Mouse (Mus musculus) gastrocnemius, adult 2 months (tissue): ENCODE measurements around the gene Igfbp7. TPM values are rescaled to one million over a fixed set of nuclear protein-coding genes. Genes with fewer than 3 reads are reported as not detected.
A peak's percentile ranks its signal among the peaks of the same experiment; 100 is the strongest.

Experiments
- DNase-seq: peaks from one replicate; pipeline ENCODE4 v3.0.0; 2022
- H3K27ac ChIP-seq: fragments of 200-600 bp; 2 replicates; pipeline ENCODE4 v1.8.1; 2022; ENCODE audit warnings: mild to moderate bottlenecking
- H3K4me3 ChIP-seq: fragments of 200-600 bp; 2 replicates; pipeline ENCODE4 v1.8.1; 2022; ENCODE audit warnings: mild to moderate bottlenecking, moderate library complexity
- CTCF ChIP-seq: fragments of 200-600 bp; IDR thresholded peaks from 2 replicates; pipeline ENCODE4 v1.8.1; 2022; ENCODE audit warnings: antibody characterized with exemption, mild to moderate bottlenecking, moderate library complexity
- intact Hi-C: fragments of 180-260 bp; cut with DNase I; formaldehyde crosslinking; loops from one replicate; pipeline ENCODE4 v1.15.1; 2025
- long read RNA-seq, 2 experiments: library from polyadenylated mRNA; stranded (forward); transcript quantifications; one replicate each; pipeline ENCODE4 v2.0.0; 2021
- total RNA-seq, 2 experiments: library from RNA; stranded (reverse); gene quantifications; 2 replicates each; pipeline ENCODE4 v1.2.3; 2021

Igfbp7 gene
- total RNA-seq: 10 to 100 TPM; 63.6 to 92.5 TPM
- long read RNA-seq, experiment 1, transcript Igfbp7-201 (5 exons, 1,116 nt): major isoform, 88 of 94 reads
- long read RNA-seq, experiment 1, partial matches to known transcripts: 5 of 94 reads
- long read RNA-seq, experiment 1, other reads (novel, unspliced or antisense): 1 of 94 reads
- long read RNA-seq, experiment 2, transcript Igfbp7-201 (5 exons, 1,116 nt): major isoform, 67 of 68 reads
- long read RNA-seq, experiment 2, partial matches to known transcripts: 1 of 68 reads
- long read RNA-seq, experiment 2, other reads (novel, unspliced or antisense): 0 of 68 reads

- TF ChIP-seq CTCF: peak; percentile 80
- peak; percentile 87 for DNase-seq
- Histone ChIP-seq H3K4me3 (peak within 1 kb of the TSS; percentile 94), H3K27ac (peak within 1 kb of the TSS; percentile 93)
- intact Hi-C loops: loop anchor here (5.0 kb wide), 1 partner anchor 55 kb away; no protein-coding TSS in a partner anchor
Observed at GRCm38 (mm10) chr5:77407341-77408298, at the start of gene Igfbp7. Gene Igfbp7, minus strand, starts transcription at chr5:77408041.

DNA sequence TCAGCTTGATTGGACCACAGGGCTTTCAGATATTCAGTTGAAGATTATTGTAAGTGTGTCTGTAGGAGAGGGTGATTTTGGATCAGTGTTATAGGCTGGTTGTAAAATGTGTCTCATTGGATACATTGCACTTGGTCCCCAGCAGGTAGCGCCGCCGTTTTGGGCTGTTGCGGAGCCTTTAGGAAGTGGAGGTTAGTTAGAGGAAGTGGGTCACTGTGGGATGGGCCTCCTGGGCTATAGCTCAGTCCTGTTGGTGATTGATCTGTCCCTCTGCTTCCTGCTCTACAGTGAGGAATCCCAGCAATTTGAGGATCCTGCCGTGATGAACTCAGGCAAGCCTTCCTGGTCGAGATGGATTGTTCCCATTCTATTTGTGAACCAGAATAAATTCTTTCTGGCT, 44.3 kb upstream of the Igfbp7 start:
- H3K27ac ChIP-seq: no peak overlapping the region
- TF ChIP-seq CTCF: no peak
- intact Hi-C loops: no loop called here
- H3K4me3 ChIP-seq: no peak overlapping the region
- no peak for DNase-seq

DNA sequence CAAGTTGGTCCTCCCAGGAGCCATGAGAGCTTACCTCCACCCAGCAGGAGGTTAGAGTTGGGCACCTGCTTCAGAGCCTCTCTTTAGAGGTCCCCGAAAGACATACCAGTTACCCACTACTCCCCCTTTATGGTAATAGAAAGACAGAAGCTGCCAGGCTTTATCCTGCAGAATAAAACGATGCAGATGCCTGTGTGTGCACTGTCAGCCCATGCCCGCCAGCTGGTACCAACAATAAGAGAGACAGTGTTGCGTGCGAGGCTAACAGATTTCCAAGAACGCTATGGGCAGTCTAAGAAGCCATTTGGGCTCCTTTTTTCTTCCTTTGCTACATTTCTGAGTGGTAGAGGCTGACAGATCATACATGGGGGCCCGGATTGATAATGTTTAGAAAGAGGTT, 41.7 kb upstream of the Igfbp7 start:
- no peak for TF ChIP-seq CTCF
- H3K4me3 ChIP-seq: no peak overlapping the region
- DNase-seq: no peak
- intact Hi-C loops: no loop called here
- no peak overlapping the region for H3K27ac ChIP-seq

DNA sequence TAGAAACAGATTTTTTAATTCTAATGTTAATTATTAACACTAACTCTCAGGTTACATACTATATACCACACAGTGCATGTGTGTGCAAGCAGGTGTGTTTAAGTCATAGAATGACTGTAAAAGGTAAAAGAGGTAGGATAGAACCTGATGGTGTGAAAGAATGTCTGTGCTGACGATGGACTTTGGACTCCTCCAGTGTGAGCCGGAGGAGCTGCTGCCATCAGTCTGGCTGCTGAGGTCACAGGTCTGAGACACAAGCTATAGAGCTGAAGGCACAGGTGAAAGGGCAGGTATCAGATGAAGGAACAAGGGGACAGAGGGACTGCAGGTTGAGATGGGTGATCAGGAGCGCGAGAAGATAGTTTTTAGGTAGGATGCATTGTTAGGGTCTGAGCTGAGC, 37.6 kb upstream of the Igfbp7 start:
- no peak overlapping the region for H3K27ac ChIP-seq
- intact Hi-C loops: no loop called here
- no peak for TF ChIP-seq CTCF
- DNase-seq: no peak
- no peak overlapping the region for H3K4me3 ChIP-seq

- no peak for DNase-seq
- intact Hi-C loops: no loop called here
- TF ChIP-seq CTCF: no peak
- Histone ChIP-seq H3K4me3 (no peak overlapping the region), H3K27ac (no peak overlapping the region)
Observed at GRCm38 (mm10) chr5:77443889-77444573, 36.2 kb upstream of the Igfbp7 start.

DNA sequence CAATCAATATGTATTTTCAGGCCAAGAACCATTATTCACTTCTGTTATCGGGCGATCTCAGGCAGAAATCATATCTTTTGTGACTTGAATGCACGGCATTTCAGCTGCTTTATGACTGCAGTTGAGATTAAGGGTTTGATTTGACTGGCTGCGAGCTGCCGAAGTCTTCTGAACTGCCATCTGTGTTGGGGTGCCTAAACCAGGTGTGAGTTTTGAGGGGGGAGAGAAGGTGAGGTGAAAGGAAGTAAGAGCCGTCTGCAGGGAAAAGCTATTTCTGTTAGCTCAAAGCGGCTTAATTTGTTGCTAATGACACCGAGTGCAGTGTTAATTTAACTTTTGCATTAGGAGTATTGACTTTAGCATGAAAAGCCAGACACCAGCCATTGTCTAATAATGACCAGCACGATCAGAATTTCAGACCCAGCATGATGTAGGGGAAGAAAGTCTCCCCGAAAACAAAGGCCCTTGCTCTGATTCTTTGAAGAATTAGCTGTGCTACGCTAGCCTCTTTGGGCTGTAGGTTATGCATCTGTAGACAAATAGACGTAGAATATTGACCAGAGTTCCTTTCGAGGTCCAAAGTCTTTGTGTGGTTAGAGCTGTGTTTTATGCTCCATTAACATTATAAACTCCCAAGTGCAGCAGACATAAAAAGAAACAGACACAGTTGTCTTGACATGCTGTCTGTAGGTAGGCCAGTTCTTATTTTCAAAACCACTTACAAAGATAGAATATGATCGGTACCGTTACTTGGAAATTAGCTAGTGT, 35.2 kb upstream of the Igfbp7 start:
- TF ChIP-seq CTCF: no peak
- no peak for DNase-seq
- Histone ChIP-seq H3K4me3 (no peak overlapping the region), H3K27ac (no peak overlapping the region)
- intact Hi-C loops: no loop called here

- no peak for TF ChIP-seq CTCF
- Histone ChIP-seq H3K27ac (no peak overlapping the region), H3K4me3 (no peak overlapping the region)
- intact Hi-C loops: no loop called here
- no peak for DNase-seq
Observed at GRCm38 (mm10) chr5:77436308-77436707, 28.5 kb upstream of the Igfbp7 start.

GRCm38 (mm10) chr5:77434060-77434459, 26.2 kb upstream of the Igfbp7 start:
- Histone ChIP-seq H3K4me3 (peak overlapping the region; percentile 56), H3K27ac (no peak overlapping the region; the same call in 1 of the 2 replicates)
- DNase-seq: no peak
- intact Hi-C loops: no loop called here
- TF ChIP-seq CTCF: no peak

DNA sequence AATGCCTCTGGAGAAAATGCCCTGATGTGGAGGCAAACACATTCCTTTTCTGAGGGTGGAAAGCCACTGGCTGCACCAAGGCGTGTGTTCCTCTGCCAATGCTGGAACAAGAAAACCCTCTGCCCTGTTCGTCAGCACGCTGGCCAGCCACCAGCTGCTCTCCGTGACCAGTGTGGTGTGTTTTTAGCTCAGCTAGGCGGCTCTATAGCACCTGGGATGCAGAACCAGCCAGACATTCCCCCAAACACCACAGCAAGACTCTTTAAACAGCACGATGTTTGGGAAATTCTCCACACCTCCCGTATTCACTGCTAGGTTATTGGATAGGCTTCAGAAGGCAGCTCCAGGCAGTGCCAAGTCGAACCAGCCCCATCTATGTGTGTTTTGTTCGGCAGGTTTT, 25.7 kb upstream of the Igfbp7 start:
- no peak for TF ChIP-seq CTCF
- intact Hi-C loops: no loop called here
- H3K4me3 ChIP-seq: peak overlapping the region; percentile 40; the same call in 1 of the 2 replicates
- no peak overlapping the region for H3K27ac ChIP-seq
- DNase-seq: peak; percentile 56

DNA sequence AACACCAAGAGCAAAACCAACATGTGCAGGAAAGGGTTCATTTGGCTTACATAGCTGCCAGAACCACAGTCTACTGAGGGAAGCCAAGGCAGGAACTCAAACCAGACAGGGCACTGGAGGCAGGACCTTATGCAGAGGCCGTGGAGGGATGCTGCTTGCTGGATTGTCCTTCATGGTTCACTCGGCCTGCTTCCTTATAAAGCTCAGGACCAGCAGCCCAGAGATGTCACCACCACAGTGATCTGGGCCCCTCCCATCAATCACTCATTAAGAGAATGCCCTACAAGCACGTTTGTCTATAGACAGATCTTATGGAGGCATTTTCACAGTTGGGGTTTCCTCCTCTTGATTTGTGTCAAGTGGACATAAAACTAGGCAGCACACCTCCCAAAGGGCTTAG, 25.3 kb upstream of the Igfbp7 start:
- TF ChIP-seq CTCF: no peak
- intact Hi-C loops: no loop called here
- Histone ChIP-seq H3K27ac (no peak overlapping the region), H3K4me3 (no peak overlapping the region)
- DNase-seq: no peak

DNA sequence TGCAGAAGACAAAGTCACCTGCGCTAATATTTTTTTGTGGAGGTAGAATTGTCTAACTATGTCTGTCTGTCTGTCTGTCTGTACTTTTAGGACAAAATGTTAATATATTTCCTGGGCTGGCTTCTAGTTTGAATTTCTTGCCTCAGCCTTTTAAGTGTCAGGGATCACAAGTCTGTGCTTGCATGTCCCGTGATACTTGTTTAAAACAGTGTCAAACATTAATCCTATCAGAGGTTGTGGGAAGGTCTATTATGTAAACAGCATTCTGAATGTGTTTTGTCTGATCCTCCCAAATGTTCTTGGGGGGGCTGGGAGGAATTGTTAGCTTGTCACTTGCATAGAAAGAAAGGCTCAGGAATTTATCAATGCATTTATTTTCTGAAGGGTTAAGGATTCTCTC, 24.6 kb upstream of the Igfbp7 start:
- H3K27ac ChIP-seq: no peak overlapping the region
- DNase-seq: no peak
- H3K4me3 ChIP-seq: no peak overlapping the region
- no peak for TF ChIP-seq CTCF
- intact Hi-C loops: no loop called here

DNA sequence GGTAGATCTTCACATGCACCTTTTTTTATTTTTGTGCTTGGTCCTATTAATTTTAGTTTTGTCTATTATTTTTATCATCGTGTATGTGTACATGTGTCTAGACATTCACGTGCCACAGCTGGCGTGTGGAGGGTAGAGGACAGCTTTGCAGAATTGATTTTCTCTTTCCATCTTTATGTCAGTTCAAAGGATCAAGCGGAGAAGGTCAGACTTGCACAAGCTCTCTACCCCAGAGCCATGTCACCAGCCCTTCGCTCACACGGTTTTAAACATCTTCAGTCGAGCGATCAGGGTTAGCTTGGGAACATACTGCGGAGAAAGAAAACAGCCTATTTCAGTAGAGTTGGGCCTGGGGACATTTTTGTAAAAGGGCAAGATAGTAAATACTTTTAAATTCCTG, 23.2 kb upstream of the Igfbp7 start:
- DNase-seq: no peak
- TF ChIP-seq CTCF: no peak
- H3K27ac ChIP-seq: no peak overlapping the region
- H3K4me3 ChIP-seq: no peak overlapping the region
- intact Hi-C loops: no loop called here
